Mouse (Mus musculus): ENCODE measurements around the gene Crcp.
A peak's percentile ranks its signal among the peaks of the same experiment; 100 is the strongest.

Crcp gene

DNA sequence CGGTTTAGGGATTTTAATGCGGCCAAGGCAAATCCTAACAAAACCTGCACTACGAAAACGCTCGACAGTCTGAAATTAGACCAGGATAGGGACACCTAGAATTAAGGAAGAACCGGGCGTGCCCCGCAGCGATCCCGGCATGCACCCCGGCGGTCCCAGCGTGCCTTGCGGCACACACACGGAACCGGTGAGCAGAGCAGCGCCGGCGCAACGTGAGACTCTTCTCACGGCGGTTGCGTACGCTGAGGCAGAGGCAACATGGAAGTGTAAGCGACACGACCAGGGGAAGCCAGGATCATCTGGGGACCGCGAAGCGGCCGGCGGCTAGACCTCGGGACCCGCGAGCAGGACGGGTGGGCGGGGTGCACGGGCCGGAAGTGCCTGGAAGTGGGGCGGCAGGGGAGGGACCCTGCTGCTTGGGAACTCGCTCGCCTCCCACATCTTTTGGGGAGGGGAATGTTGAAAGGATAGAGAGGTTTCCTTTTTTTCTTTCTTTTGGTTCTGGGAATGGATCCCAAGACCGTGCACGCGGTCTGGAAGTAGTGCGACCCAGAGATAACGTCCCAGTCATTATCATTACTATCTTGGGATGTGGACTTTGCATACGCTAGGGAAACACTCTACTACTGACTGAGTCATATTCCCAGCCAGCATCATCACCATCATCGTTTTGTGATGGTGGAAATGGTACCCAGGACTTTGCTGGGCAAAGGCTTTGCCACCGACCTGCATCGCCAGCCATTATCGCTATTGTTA lies at the start of gene Crcp, which contains the start of gene Asl:
Gene Crcp (plus strand): TSS at position 149 of the 756 bp plus-strand sequence.
Gene Asl (minus strand): TSS at position 106 of the 756 bp plus-strand sequence.
- DNase-seq, result peak; percentile 90 to 93

- no peak for DNase-seq
Measured at GRCm38 (mm10) chr5:129980216-129980615, 48.9 kb upstream of the Crcp start.

DNA sequence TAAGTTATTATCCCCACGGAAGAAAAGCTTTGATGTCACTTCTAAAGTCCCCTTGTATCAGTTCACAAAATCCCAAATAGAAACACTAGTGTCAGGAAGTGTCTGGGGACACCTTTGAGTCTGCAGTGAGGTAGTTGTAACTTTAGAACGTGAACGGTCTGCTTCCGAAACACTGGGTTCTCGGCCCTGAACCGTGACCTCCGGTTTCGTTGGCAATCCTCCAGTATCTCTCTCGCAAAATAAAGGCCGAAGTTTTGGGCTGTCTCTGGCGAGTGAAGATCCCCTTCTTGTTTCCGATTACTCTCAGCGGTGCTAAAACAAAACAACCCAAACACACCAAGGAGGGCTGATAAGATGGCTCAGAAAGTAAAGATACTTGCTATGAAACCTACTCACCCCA lies 39.7 kb upstream of the Crcp start:
- DNase-seq, result peak; percentile 22 to 41

DNA sequence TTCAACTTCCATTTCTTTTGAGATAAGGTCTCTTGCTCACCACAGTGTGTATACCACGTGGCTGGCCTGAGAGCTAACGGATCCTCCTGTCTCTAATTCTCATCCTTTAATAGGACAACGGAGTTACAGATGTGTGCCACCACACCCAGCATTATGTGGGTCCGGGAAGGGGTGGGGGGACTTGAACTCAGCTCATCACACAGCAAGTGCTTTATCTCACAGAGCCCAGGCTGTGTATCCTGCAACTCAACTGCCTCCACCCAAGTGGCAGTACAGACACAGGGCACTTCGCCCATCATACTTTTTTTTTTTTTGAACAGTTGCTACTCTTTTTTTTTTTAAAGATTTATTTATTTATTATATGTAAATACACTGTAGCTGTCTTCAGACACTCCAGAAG lies 37.2 kb upstream of the Crcp start:
- no peak for DNase-seq

- no peak for DNase-seq
Measured at GRCm38 (mm10) chr5:129993374-129993773, 35.7 kb upstream of the Crcp start.

GRCm38 (mm10) chr5:129994989-129995388 lies 34.1 kb upstream of the Crcp start:
- no peak for DNase-seq

DNA sequence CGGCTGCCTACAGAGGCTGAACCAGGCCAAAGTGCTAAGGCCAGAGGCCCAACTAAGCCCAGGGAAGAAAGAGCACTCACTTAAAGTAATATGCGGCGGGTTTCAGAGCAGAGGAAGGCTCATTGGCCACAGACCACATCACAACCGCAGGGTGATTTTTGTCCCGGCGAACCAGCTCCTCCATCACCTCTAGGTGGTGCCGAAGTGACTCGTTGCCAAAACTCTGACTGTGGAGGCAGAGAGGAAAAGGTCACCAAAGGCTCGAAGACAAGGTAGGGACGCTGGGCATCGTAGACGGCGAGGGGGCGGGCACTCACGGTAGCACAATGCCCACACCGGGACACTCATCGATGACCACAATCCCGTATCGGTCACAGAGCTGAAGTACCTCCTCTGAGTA lies 31.4 kb upstream of the Crcp start:
- no peak for DNase-seq

- peak; percentile 71 to 77 for DNase-seq
Measured at GRCm38 (mm10) chr5:129999097-129999496, 30.0 kb upstream of the Crcp start.

GRCm38 (mm10) chr5:130000735-130001134 lies 28.4 kb upstream of the Crcp start:
- DNase-seq, result peak in 1 of 2 experiments; percentile 42

GRCm38 (mm10) chr5:130001356-130001987 lies 27.6 kb upstream of the Crcp start:
- DNase-seq, result no peak

DNA sequence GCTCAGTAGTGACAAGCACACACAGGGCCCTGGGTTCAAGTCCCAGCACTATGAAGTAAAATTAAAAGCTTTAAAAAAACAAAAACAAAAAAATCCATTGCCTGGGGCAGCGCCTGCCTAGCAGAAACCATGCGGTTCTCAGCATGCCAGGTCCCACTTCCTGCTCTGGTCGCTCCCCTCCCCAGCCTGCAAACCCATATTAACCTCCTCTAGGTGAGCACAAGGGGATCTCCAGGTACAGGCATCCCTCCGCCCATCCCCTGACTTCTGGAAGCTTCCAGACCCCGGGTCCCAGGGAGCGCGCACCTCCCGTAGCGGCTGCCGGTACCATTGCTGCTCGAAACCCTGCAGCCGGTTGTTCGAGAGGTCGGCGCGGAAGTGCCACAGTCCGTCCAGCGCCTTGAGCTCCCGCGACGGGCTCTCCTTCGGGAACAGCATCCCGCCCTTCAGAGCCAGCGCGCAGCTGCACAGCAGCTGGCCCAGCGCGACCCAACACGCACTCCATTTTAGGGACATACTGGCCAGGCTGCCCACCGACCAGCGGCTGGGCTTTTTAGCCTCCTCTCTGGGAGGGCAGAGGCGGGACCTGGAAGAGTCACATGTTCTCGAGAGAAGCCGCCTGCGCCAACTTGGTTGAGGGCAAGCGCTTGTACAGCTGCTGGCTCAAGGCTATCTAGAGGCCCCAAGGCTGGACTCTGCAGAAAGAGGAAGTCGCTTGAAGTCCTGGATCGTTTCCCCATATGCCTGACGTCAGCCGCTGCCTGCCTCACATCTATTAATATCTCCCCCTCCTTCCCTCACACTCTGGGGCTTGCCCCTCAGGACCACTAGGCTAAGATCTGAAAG lies 26.6 kb upstream of the Crcp start, which contains the start of gene Gusb:
Gene Gusb (minus strand): TSS at position 749 of the 846 bp plus-strand sequence.
- peak; percentile 84 to 92 for DNase-seq

GRCm38 (mm10) chr5:130003229-130003628 lies 25.9 kb upstream of the Crcp start:
- no peak for DNase-seq

DNA sequence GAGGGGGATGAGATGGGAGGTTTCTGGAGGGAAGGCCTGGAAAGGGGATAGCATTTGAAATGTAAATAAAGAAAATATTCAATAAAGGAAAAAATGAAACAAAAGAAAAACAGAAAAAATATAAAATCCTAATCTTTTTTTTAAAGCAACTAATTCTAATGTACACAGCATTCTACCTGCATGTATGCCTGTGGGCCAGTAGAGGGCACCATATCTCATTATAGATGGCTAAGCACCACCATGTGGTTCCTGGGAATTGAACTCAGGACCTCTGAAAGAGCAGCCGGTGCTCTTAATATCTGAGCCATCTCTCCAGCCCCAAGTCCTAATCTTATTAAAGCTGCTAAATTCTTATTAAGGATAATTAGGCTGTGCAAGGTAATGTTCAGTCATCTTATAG lies 21.7 kb upstream of the Crcp start:
- DNase-seq, result no peak

DNA sequence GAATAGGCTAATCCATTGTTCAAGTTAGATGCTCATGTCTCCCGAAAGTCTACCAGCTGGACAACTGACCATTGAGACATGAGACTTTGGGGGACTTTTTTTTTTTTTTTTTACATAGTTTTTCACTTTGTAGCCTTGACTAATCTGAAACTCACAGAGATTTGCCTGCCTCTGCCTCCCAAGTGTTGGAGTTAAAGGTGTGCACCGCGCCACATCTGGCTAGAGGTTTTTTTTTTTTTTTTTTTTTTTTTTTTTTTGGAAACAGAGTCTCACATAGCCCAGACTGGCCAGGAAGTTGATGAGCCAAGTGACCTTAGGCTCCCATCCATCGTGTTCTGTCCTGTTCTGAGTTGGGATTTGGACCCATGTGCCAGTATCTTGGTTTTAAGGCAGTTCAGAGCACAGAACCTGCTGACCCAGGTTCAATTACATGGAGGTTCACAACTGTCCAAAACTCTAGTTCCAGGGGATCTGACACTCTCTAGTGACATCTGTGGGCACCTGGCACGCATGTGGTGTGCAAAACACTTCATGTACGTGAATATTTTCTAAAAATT lies 21.0 kb upstream of the Crcp start:
- DNase-seq, result no peak

- DNase-seq, result no peak
Measured at GRCm38 (mm10) chr5:130009784-130010183, 19.3 kb upstream of the Crcp start.

GRCm38 (mm10) chr5:130010961-130011360 lies 18.1 kb upstream of the Crcp start:
- no peak for DNase-seq

- no peak for DNase-seq
Measured at GRCm38 (mm10) chr5:130015104-130015503, 14.0 kb upstream of the Crcp start.

DNA sequence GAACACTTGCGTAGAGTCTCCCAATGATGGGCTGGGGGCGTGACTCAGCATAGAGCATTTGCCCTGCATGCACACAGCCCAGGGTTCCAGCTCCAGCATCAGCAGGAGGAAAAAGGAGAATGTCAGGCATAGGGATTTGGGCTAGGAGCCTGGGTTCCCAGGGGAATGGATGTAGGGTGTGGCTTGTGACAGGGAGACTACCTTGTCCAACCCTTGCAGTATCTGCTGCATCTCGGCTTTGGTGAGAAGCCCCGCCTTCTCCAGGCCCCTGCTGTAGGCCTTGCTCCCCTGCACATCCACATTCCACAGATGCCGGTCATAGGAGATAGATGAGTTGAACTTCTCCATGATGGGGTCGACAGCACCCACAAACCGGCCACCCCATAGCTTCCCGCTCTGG lies 9.6 kb upstream of the Crcp start:
- DNase-seq, result no peak

- DNase-seq, result peak; percentile 38 to 80
Measured at GRCm38 (mm10) chr5:130021361-130021966, 7.6 kb upstream of the Crcp start.

GRCm38 (mm10) chr5:130022366-130022765 lies 6.7 kb upstream of the Crcp start:
- DNase-seq, result peak; percentile 55 to 80

DNA sequence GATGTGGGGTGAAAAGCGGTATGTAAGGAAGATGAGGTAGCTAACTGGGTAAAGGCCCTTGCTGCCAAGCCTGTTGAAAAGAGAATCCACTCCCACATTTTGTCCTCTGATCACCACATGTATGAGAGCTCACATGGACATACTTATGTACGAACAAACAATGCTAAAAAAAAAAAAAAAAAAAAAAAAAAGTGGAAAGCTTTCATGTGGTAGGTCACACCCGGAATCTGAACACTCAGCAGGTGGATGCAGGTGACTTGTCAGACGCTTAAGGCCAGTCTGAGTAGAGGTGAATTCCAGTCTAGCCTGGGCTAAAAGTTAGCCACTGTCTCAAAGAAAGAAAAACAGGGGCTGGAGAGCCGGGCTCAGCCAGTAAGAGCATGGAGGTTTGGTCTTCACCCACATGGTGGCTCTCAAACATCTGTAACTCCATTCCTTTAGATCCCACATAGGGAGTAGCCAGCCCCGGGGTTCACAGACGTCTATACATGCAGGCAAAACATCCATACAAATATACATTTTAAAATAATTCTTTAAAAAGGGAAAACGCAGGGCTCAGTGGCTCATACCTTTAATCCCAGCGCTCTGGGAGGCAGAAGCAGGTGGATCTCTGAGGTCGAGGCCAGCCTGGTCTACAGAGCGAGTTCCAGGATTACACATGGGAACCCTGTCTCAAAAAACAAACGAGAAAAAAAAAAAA lies 5.9 kb upstream of the Crcp start:
- no peak for DNase-seq
